Mouse (Mus musculus) liver, embryonic 14.5 days (tissue): ENCODE measurements around the gene Zfp322a.

Experiments
- CTCF ChIP-seq: IDR thresholded peaks from 2 replicates; pipeline ENCODE4 v1.5.1; 2016; ENCODE audit warnings: antibody characterized with exemption, low read depth, control low read depth
- EP300 ChIP-seq: IDR thresholded peaks from 2 replicates; pipeline ENCODE4 v1.6.1; 2016; ENCODE audit warnings: antibody characterized with exemption, low read depth

GRCm38 (mm10) chr13:23412630-23413521, 43.9 kb upstream of the Zfp322a start:
- TF ChIP-seq EP300, result no peak
- TF ChIP-seq CTCF, result no peak
